Mouse (Mus musculus) kidney, adult 2 months (tissue): ENCODE data around the gene Elovl6. TPM values are rescaled to one million over a fixed set of nuclear protein-coding genes. Genes with fewer than 3 reads are reported as not detected.

Experiments used
- DNase-seq: peaks from one replicate; pipeline ENCODE4 v3.0.0; 2021
- H3K27ac ChIP-seq: fragments of 200-500 bp; 2 replicates; pipeline ENCODE4 v1.5.1; 2012; ENCODE audit warnings: low read depth, low read length, control low read depth, inconsistent platforms; ENCODE audit not compliant: insufficient read depth
- H3K27me3 ChIP-seq: fragments of 200-500 bp; replicated peaks from 2 replicates; pipeline ENCODE4 v1.6.1; 2012; ENCODE audit warnings: mild to moderate bottlenecking, moderate library complexity, low read length, inconsistent platforms; ENCODE audit not compliant: control insufficient read depth, insufficient read depth
- H3K36me3 ChIP-seq: fragments of 200-500 bp; 2 replicates; pipeline ENCODE4 v1.6.1; 2012; ENCODE audit warnings: mild to moderate bottlenecking, moderate library complexity, low read length, inconsistent platforms; ENCODE audit not compliant: control insufficient read depth, insufficient read depth
- H3K4me1 ChIP-seq: fragments of 200-500 bp; 2 replicates; pipeline ENCODE4 v1.6.1; 2011; ENCODE audit warnings: low read length; ENCODE audit not compliant: control insufficient read depth, insufficient read depth
- H3K4me3 ChIP-seq: fragments of 200-500 bp; 2 replicates; pipeline ENCODE4 v1.5.1; 2011; ENCODE audit warnings: mild to moderate bottlenecking, low read depth, low read length, control low read depth; ENCODE audit not compliant: insufficient read depth
- CTCF ChIP-seq: fragments of 200-500 bp; conservative IDR thresholded peaks from 2 replicates; pipeline ENCODE4 v1.5.1; 2011; ENCODE audit warnings: low read depth, mild to moderate bottlenecking, control low read depth, low read length, moderate library complexity, mixed read lengths; ENCODE audit not compliant: insufficient read depth, insufficient read length
- POLR2A ChIP-seq: fragments of 200-500 bp; IDR thresholded peaks from one replicate; pipeline ENCODE4 v1.6.1; 2011; ENCODE audit warnings: low read depth, low read length, control low read depth
- WGBS: fragments of 180-500 bp; shearing (Covaris S2); methylation state at CpG from one replicate; pipeline ENCODE4 v1.1.7; 2018; 5-methylcytosine and 5-hydroxymethylcytosine counted together
- polyA plus RNA-seq: library from polyadenylated mRNA; depleted of rRNA; stranded (reverse); fragments of >200 nt; gene quantifications from 2 replicates; pipeline ENCODE4 v1.2.3, GENCODE M21; 2012; rRNA removed

Gene Elovl6
- polyA plus RNA-seq: 73.0 and 75.5 TPM in 2 replicates

DNA sequence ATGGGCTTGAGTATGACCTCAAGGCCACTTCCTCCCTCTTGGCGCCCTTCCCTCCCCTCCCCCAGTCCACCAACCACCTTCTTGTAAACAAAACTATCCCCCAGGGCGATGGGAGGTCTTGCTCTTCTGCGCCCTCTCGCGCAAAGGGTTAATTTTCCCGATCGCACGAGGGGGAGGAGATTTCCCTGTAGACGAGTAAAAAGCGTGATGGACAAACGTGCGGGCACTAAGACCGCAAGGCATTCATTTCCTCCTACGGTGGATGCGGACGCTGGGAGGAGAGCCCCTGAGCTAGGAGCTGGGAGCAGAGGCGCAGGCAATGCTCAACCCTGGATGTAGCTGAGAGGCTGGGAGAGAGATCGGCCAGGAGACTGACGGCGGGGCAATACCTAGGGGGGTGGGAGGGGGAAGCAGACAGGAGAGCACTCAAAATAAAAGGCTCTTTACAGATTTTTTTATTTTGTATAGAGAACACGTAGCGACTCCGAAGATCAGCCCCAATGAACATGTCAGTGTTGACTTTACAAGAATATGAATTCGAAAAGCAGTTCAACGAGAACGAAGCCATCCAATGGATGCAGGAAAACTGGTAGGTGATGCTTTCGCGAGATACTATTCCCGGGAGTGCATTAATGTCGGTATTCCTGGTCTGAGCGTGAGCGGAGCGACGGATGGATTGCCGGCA lies at the start of gene Elovl6:
Elovl6 (plus strand) TSS at position 176 of the 685 bp plus-strand sequence.
- Histone ChIP-seq H3K36me3 (no peaks in the 10 kb centered on the region), H3K4me3 (peak within 1 kb of the TSS; percentile 73), H3K4me1 (peaks cover 3% of the 10 kb centered on the region; the same call in 1 of the 2 replicates), H3K27ac (no peak within 1 kb of the TSS; the same call in 1 of the 2 replicates), H3K27me3 (no peaks in the 10 kb centered on the region)
- WGBS: under 1% methylated on average over 35 of the region's 35 CpGs
- TF ChIP-seq CTCF: 0 out of 2 replicates have a peak, but pooled peaks have one; percentile 13
- TF ChIP-seq POLR2A: no peak
- peak; percentile 83 for DNase-seq

DNA sequence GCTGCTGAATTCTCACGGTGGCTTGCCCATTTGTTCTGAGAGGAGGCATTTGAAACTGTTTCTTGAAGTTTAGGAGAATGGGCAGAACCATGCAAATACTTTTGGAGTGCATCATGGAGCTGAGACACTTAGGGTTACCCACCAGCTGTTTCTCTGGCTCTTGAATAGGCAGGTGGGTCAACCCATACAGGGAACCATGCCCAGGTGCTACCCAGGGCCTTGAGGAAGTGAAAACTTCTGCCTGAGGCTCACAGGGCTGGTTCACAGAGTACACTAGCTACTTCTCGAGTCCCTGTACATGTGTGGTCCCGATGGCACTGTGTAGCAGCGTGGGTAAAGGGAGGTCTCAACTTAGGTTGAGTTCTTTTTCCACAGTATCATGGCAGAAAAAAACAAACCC lies 43.4 kb upstream of the Elovl6 start:
- Histone ChIP-seq H3K4me3 (no peak overlapping the region), H3K27ac (no peak overlapping the region), H3K36me3 (no peaks in the 10 kb centered on the region), H3K27me3 (no peaks in the 10 kb centered on the region), H3K4me1 (no peaks in the 10 kb centered on the region)
- DNase-seq: no peak
- no peak for TF ChIP-seq POLR2A
- no peak for TF ChIP-seq CTCF
- 88% methylated on average over 4 of the region's 4 CpGs for WGBS

DNA sequence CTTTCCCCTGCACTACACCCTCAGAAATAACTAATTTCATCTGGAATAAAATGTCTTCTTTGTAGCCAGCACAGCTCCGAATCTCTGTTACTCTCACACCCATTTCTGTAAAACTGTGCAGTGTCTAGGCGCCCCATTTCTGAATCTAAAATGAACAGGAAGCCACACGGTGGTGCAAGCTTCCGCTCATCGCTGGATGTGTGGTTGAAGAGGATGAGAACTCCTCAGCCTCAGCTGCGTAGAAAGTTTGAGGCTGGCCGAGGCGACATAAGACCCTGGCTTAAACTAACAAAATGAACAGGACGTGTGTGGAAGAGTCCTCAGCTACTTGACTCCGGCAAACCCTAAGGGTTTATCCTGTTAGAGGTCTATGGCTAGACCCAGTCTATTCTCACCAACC lies 38.0 kb upstream of the Elovl6 start:
- Histone ChIP-seq H3K27me3 (no peaks in the 10 kb centered on the region), H3K36me3 (no peaks in the 10 kb centered on the region), H3K4me1 (no peaks in the 10 kb centered on the region), H3K4me3 (no peak overlapping the region), H3K27ac (no peak overlapping the region)
- TF ChIP-seq POLR2A: no peak
- no peak for TF ChIP-seq CTCF
- 89% methylated on average over 10 of the region's 10 CpGs for WGBS
- no peak for DNase-seq

DNA sequence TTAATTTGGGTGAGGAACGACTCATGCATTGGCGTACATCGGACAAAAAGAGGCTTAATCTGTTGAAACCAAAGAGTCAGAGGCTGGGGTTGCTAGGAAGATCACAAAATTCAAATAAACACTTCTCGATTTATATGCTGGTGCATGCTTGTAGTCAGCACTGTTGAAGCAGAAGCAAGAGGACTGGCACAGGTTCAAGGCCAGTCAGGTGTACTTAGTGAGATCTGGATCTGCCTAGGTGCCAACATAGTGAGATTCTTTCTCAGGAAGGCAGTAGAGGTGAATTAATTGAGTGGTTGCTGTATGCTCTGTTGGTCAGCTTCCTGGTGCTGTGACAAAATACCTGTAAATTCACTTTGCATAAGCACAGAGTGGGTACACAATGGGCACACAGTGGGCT lies 37.4 kb upstream of the Elovl6 start:
- H3K4me3 ChIP-seq: no peak overlapping the region
- H3K36me3 ChIP-seq: no peaks in the 10 kb centered on the region
- peak; percentile 21 for DNase-seq
- no peak overlapping the region for H3K27ac ChIP-seq
- 80% methylated on average over 4 of the region's 4 CpGs for WGBS
- no peaks in the 10 kb centered on the region for H3K4me1 ChIP-seq
- no peak for TF ChIP-seq CTCF
- no peaks in the 10 kb centered on the region for H3K27me3 ChIP-seq

DNA sequence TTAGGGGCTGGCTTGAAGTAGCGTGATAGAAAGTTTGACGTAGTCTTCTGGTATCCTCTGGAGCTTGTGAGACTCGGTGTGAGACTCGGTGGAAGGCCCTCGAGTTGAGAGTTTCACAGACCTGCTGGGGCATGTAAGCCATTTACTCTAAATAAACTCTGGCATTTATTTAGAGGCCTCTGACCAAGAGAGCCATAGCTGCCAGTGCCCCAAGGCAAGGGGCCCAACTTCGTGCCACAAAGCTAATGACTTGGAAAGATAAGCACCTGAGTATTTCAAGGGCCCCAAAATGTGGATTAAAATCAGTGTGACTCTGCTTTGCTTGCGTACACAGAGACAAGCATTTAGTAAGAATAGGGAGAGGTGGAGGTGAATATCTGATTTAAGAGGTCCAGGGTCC lies 28.4 kb upstream of the Elovl6 start:
- no peaks in the 10 kb centered on the region for H3K27me3 ChIP-seq
- no peaks in the 10 kb centered on the region for H3K4me1 ChIP-seq
- peak overlapping the region; percentile 76 for H3K27ac ChIP-seq
- H3K36me3 ChIP-seq: no peaks in the 10 kb centered on the region
- TF ChIP-seq CTCF: no peak
- TF ChIP-seq POLR2A: no peak
- DNase-seq: peak; percentile 78
- WGBS: 64% methylated on average over 7 of the region's 7 CpGs
- H3K4me3 ChIP-seq: no peak overlapping the region

DNA sequence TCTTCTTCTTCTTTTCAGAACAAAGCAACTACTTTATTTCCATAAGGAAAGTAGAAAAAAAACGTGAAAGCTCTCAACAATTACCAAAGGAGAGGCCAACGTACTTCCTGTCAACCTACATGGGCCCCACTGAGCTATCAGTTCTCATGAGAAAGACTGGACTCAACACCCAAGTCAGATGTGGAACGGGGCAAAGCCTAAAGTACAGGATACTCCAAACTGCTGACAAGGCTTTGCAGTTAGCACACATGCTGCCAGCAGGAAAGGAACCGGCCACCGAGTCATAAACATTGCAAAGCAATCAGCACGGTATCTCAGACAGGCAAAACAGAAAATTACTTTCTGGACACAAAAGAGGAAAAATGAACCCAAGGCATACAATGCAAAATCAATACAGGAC lies 27.2 kb upstream of the Elovl6 start:
- Histone ChIP-seq H3K4me1 (no peaks in the 10 kb centered on the region), H3K36me3 (no peaks in the 10 kb centered on the region), H3K4me3 (no peak overlapping the region), H3K27me3 (no peaks in the 10 kb centered on the region), H3K27ac (no peak overlapping the region)
- 44% methylated on average over 6 of the region's 6 CpGs for WGBS
- DNase-seq: peak; percentile 43
- TF ChIP-seq CTCF (no peak), POLR2A (no peak)

DNA sequence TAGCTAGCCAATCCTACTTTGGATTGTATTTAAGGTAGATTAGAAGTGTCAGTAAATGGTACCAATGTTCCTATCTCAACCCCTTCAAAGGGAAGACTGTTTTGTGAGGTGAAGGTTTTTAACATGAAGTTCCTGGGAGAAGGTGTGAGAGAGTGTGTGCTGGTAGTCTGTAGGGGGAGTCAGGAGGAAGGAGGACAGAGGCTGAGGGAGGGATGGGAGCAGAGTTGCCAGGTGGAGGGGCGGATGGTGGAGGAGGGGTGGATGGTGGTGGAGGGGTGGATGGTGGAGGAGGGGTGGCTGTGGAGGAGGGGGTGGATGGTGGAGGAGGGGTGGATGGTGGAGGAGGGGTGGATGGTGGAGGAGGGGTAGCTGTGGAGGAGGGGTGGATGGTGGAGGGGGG lies 24.4 kb upstream of the Elovl6 start:
- H3K4me1 ChIP-seq: no peaks in the 10 kb centered on the region
- TF ChIP-seq CTCF (no peak), POLR2A (no peak)
- DNase-seq: no peak
- H3K4me3 ChIP-seq: no peak overlapping the region
- H3K36me3 ChIP-seq: no peaks in the 10 kb centered on the region
- 100% methylated on average over 1 of the region's 1 CpGs for WGBS
- no peak overlapping the region for H3K27ac ChIP-seq
- no peaks in the 10 kb centered on the region for H3K27me3 ChIP-seq

DNA sequence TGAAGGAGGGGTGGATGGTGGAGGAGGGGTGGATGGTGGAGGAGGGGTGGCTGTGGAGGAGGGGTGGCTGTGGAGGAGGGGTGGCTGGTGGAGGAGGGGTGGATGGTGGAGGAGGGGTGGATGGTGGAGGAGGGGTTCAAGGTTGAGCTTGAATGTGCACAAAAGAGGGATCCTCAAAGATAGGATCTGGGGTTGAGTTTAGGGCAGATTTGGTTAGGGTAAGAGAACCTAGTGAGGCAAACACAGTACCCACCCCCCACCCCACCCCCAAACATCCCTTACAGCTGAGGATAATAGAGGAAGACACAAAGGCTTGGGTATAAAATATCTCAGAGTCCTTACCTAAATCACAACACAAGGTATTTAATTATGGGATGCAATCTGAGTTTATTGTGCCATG lies 23.6 kb upstream of the Elovl6 start:
- no peak overlapping the region for H3K4me3 ChIP-seq
- no peak overlapping the region for H3K27ac ChIP-seq
- H3K4me1 ChIP-seq: no peaks in the 10 kb centered on the region
- TF ChIP-seq POLR2A (no peak), CTCF (no peak)
- H3K36me3 ChIP-seq: no peaks in the 10 kb centered on the region
- no peaks in the 10 kb centered on the region for H3K27me3 ChIP-seq
- DNase-seq: no peak
